Mouse (Mus musculus) testis, adult 2 months (tissue): Measurements from ENCODE around the gene Olfr1390. TPM values are rescaled to one million over a fixed set of nuclear protein-coding genes. Genes with fewer than 3 reads are reported as not detected.
"Not testable (repeated sequence)": the region's sequence is repeated elsewhere in the genome, so short reads cannot be mapped to it uniquely, and the experiment has no call there.

Source experiments
- H3K27ac ChIP-seq: fragments of 200-500 bp; 2 replicates; pipeline ENCODE4 v1.5.1; 2012; ENCODE audit warnings: low read depth, low read length; ENCODE audit not compliant: control insufficient read depth, insufficient read depth
- H3K27me3 ChIP-seq: fragments of 200-500 bp; 2 replicates; pipeline ENCODE4 v1.6.1; 2012; ENCODE audit warnings: mild to moderate bottlenecking, low read length, moderate library complexity; ENCODE audit not compliant: control insufficient read depth, insufficient read depth
- H3K36me3 ChIP-seq: fragments of 200-500 bp; 2 replicates; pipeline ENCODE4 v1.6.1; 2012; ENCODE audit warnings: mild to moderate bottlenecking, low read length; ENCODE audit not compliant: control insufficient read depth, insufficient read depth
- H3K4me1 ChIP-seq: fragments of 200-500 bp; 2 replicates; pipeline ENCODE4 v1.6.1; 2012; ENCODE audit warnings: low read length; ENCODE audit not compliant: control insufficient read depth, insufficient read depth
- H3K4me3 ChIP-seq: fragments of 200-500 bp; 2 replicates; pipeline ENCODE4 v1.5.1; 2012; ENCODE audit warnings: low read depth, mild to moderate bottlenecking, low read length, moderate library complexity, mixed read lengths; ENCODE audit not compliant: control insufficient read depth
- CTCF ChIP-seq: fragments of 200-500 bp; IDR thresholded peaks from 2 replicates; pipeline ENCODE4 v1.5.1; 2012; ENCODE audit warnings: low read depth, mild to moderate bottlenecking, inconsistent platforms, low read length, moderate library complexity; ENCODE audit not compliant: control insufficient read depth, insufficient read depth, insufficient replicate concordance
- POLR2A ChIP-seq: fragments of 200-500 bp; IDR thresholded peaks from 2 replicates; pipeline ENCODE4 v1.6.1; 2012; ENCODE audit warnings: low read depth, mild to moderate bottlenecking, inconsistent platforms, low read length, moderate library complexity; ENCODE audit not compliant: control insufficient read depth
- polyA plus RNA-seq: library from polyadenylated mRNA; depleted of rRNA; stranded (reverse); fragments of >200 nt; gene quantifications from 2 replicates; pipeline ENCODE4 v1.2.3, GENCODE M21; 2012; rRNA removed

Olfr1390 gene
- polyA plus RNA-seq, 1 experiment = not detected

GRCm38 (mm10) chr11:49337150-49337832, 2.3 kb downstream of the Olfr1390 start:
- no peak overlapping the region for H3K4me3 ChIP-seq
- no peaks in the 10 kb centered on the region for H3K36me3 ChIP-seq
- H3K4me1 ChIP-seq = no peaks in the 10 kb centered on the region
- no peaks in the 10 kb centered on the region for H3K27me3 ChIP-seq
- TF ChIP-seq CTCF (no peak), POLR2A (no peak)
- no peak overlapping the region for H3K27ac ChIP-seq

- Histone ChIP-seq H3K36me3 (no peaks in the 10 kb centered on the region), H3K4me3 (no peak overlapping the region), H3K4me1 (no peaks in the 10 kb centered on the region), H3K27me3 (no peaks in the 10 kb centered on the region), H3K27ac (no peak overlapping the region)
- TF ChIP-seq CTCF = no peak
- no peak for TF ChIP-seq POLR2A
Measured at GRCm38 (mm10) chr11:49383133-49383532, 48.1 kb downstream of the Olfr1390 start.

GRCm38 (mm10) chr11:49386118-49386517, 51.1 kb downstream of the Olfr1390 start:
- not testable (repeated sequence) for H3K27ac ChIP-seq, H3K27me3 ChIP-seq, H3K4me1 ChIP-seq, H3K36me3 ChIP-seq, H3K4me3 ChIP-seq

Other genes with a start within 250 kb of the Olfr1390 start
- not detected in 2 replicates for gene Olfr1396, start 220.3 kb upstream of the Olfr1390 start, polyA plus RNA-seq
- gene Olfr1395, start 192.9 kb upstream of the Olfr1390 start, polyA plus RNA-seq = not detected in 2 replicates
- gene Olfr1394, start 180.8 kb upstream of the Olfr1390 start, polyA plus RNA-seq = not detected in 2 replicates
- gene Btnl9, start 148.0 kb upstream of the Olfr1390 start, polyA plus RNA-seq = 0.04 TPM in 2 replicates
- 4.7 and 5.4 TPM in 2 replicates for gene Zfp62, start 131.9 kb upstream of the Olfr1390 start, polyA plus RNA-seq
- 13.9 and 16.0 TPM in 2 replicates for gene Mgat1, start 91.0 kb upstream of the Olfr1390 start, polyA plus RNA-seq
- 4.6 and 4.7 TPM in 2 replicates for gene Olfr1393, start 56.9 kb upstream of the Olfr1390 start, polyA plus RNA-seq
- 2.2 and 2.8 TPM in 2 replicates for gene Olfr1392, start 49.9 kb upstream of the Olfr1390 start, polyA plus RNA-seq
- not detected in 2 replicates for gene Olfr10, start 30.4 kb upstream of the Olfr1390 start, polyA plus RNA-seq
- not detected in 2 replicates for gene Olfr1391, start 12.4 kb upstream of the Olfr1390 start, polyA plus RNA-seq
- 0.16 and 0.21 TPM in 2 replicates for gene Olfr1389, start 87.9 kb downstream of the Olfr1390 start, polyA plus RNA-seq
- 0.19 TPM in 1 of 2 replicates, not detected in the other for gene Olfr1388, start 101.4 kb downstream of the Olfr1390 start, polyA plus RNA-seq
- not detected in 2 replicates for gene Olfr1387, start 120.2 kb downstream of the Olfr1390 start, polyA plus RNA-seq
- not detected in 2 replicates for gene Olfr1386, start 129.9 kb downstream of the Olfr1390 start, polyA plus RNA-seq
- gene Olfr1385, start 153.9 kb downstream of the Olfr1390 start, polyA plus RNA-seq = not detected in 2 replicates
- gene Olfr1384, start 171.5 kb downstream of the Olfr1390 start, polyA plus RNA-seq = not detected in 2 replicates
- gene Olfr1383, start 184.5 kb downstream of the Olfr1390 start, polyA plus RNA-seq = not detected in 2 replicates
- gene Olfr1382, start 193.1 kb downstream of the Olfr1390 start, polyA plus RNA-seq = 0.16 TPM in 1 of 2 replicates, not detected in the other
- not detected in 2 replicates for gene Olfr1381, start 208.3 kb downstream of the Olfr1390 start, polyA plus RNA-seq
- not detected in 2 replicates for gene Olfr1380, start 221.7 kb downstream of the Olfr1390 start, polyA plus RNA-seq